25 mouse cellular contexts compared by ENCODE assay signal in genomic region chr7:78388101-78388500, GRCm38 (mm10).
DNase-seq lines count a peak whose midpoint lies in the region; ATAC-seq lines count a peak whose summit lies in the region.
"Had no signal": no experiment of that assay in that cellular context is flagged by ENCODE, and none has a peak within 500 bp of the region (broad histone marks: within the 10 kb centered on the region; RNA-seq: fewer than 3 reads in every experiment).

No protein-coding gene starts in this region.

- H3K36me3 ChIP-seq in heart, embryonic 10.5 days = no peaks in the 10 kb centered on the region
- H3K36me3 ChIP-seq in midbrain, embryonic 14.5 days (ENCODE audit: control insufficient read depth, insufficient read depth, low read length) = no peaks in the 10 kb centered on the region
- H3K36me3 ChIP-seq in midbrain, embryonic 11.5 days (ENCODE audit: control insufficient read depth, insufficient read depth, low read length) = no peaks in the 10 kb centered on the region
- H3K36me3 ChIP-seq: embryonic facial prominence, embryonic 12.5 days; forebrain, embryonic 12.5 days; forebrain, embryonic 15.5 days; hindbrain, embryonic 13.5 days had no signal

- no peaks in the 10 kb centered on the region for H3K4me1 ChIP-seq in heart, embryonic 10.5 days
- no peaks in the 10 kb centered on the region for H3K4me1 ChIP-seq in midbrain, embryonic 14.5 days (ENCODE audit: control insufficient read depth, insufficient read depth, low read length)
- H3K4me1 ChIP-seq in midbrain, embryonic 11.5 days (ENCODE audit: control insufficient read depth, insufficient read depth, low read length) = no peaks in the 10 kb centered on the region
- H3K4me1 ChIP-seq: embryonic facial prominence, embryonic 12.5 days; forebrain, embryonic 12.5 days; forebrain, embryonic 15.5 days; hindbrain, embryonic 13.5 days had no signal

- H3K9ac ChIP-seq in midbrain, embryonic 14.5 days (replicated peaks; ENCODE audit: low read length) = no peak overlapping the region
- H3K9ac ChIP-seq in midbrain, embryonic 11.5 days (ENCODE audit: low read length) = no peak overlapping the region
- H3K9ac ChIP-seq: embryonic facial prominence, embryonic 12.5 days; forebrain, embryonic 12.5 days; forebrain, embryonic 15.5 days; hindbrain, embryonic 13.5 days had no signal

- no peak for ATAC-seq in midbrain, embryonic 14.5 days (ENCODE audit: low FRiP score, low TSS enrichment)
- no peak for ATAC-seq in midbrain, embryonic 11.5 days (ENCODE audit: low FRiP score)
- ATAC-seq: activated CD4-positive, CD25-positive, alpha-beta regulatory T cell, adult 4 months; CD4-positive, CD25-positive, alpha-beta regulatory T cell, adult 4 months; forebrain, embryonic 15.5 days; hindbrain, embryonic 16.5 days; inflammation-experienced regulatory T-cells, adult 6 months; intestine, embryonic 16.5 days had no signal

- H3K4me3 ChIP-seq in heart, embryonic 10.5 days = no peak overlapping the region
- no peak overlapping the region for H3K4me3 ChIP-seq in midbrain, embryonic 14.5 days (replicated peaks; ENCODE audit: low read depth, low read length)
- no peak overlapping the region for H3K4me3 ChIP-seq in midbrain, embryonic 11.5 days (ENCODE audit: low read depth, low read length)
- H3K4me3 ChIP-seq: embryonic facial prominence, embryonic 12.5 days; erythroblast, embryonic 14.5 days; forebrain, embryonic 12.5 days; forebrain, embryonic 15.5 days; heart, adult 2 months; hindbrain, embryonic 13.5 days had no signal

- no peaks in the 10 kb centered on the region for H3K9me3 ChIP-seq in heart, embryonic 10.5 days
- no peaks in the 10 kb centered on the region for H3K9me3 ChIP-seq in midbrain, embryonic 14.5 days (ENCODE audit: control insufficient read depth, low read length)
- no peaks in the 10 kb centered on the region for H3K9me3 ChIP-seq in midbrain, embryonic 11.5 days (ENCODE audit: control insufficient read depth, low read length)
- H3K9me3 ChIP-seq: embryonic facial prominence, embryonic 12.5 days; forebrain, embryonic 12.5 days; forebrain, embryonic 15.5 days; hindbrain, embryonic 13.5 days had no signal

- H3K27ac ChIP-seq in heart, embryonic 10.5 days = no peak overlapping the region
- H3K27ac ChIP-seq in midbrain, embryonic 14.5 days (replicated peaks; ENCODE audit: low read depth, low read length) = no peak overlapping the region
- no peak overlapping the region for H3K27ac ChIP-seq in midbrain, embryonic 11.5 days (ENCODE audit: low read depth, low read length)
- H3K27ac ChIP-seq: embryonic facial prominence, embryonic 12.5 days; forebrain, embryonic 12.5 days; forebrain, embryonic 15.5 days; heart, adult 2 months; hindbrain, embryonic 13.5 days had no signal

- no peak overlapping the region for H3K4me2 ChIP-seq in midbrain, embryonic 14.5 days (ENCODE audit: low read length)
- no peak overlapping the region for H3K4me2 ChIP-seq in midbrain, embryonic 11.5 days
- H3K4me2 ChIP-seq: embryonic facial prominence, embryonic 12.5 days; forebrain, embryonic 12.5 days; forebrain, embryonic 15.5 days; heart, embryonic 11.5 days; hindbrain, embryonic 13.5 days had no signal

- 68% methylated on average over 5 of the region's 5 CpGs for WGBS in heart, embryonic 10.5 days
- WGBS in midbrain, embryonic 14.5 days = 64% methylated on average over 5 of the region's 5 CpGs
- WGBS in midbrain, embryonic 11.5 days = 88% methylated on average over 5 of the region's 5 CpGs

- H3K27me3 ChIP-seq in heart, embryonic 10.5 days (ENCODE audit: insufficient read depth, poor library complexity, severe bottlenecking) = no peaks in the 10 kb centered on the region
- no peaks in the 10 kb centered on the region for H3K27me3 ChIP-seq in midbrain, embryonic 14.5 days (ENCODE audit: control insufficient read depth, insufficient read depth, low read length)
- no peaks in the 10 kb centered on the region for H3K27me3 ChIP-seq in midbrain, embryonic 11.5 days (ENCODE audit: control insufficient read depth, insufficient read depth, low read length)
- H3K27me3 ChIP-seq: embryonic facial prominence, embryonic 12.5 days; forebrain, embryonic 12.5 days; forebrain, embryonic 15.5 days; hindbrain, embryonic 13.5 days had no signal

- DNase-seq in heart, adult 11 months = peak; percentile 87
- no peak for DNase-seq in heart, embryonic 10.5 days (ENCODE audit: low spot score)
- DNase-seq in midbrain, embryonic 14.5 days = peak; percentile 67
- DNase-seq in midbrain, embryonic 11.5 days (ENCODE audit: low spot score, missing footprints) = no peak
- peak; percentile 23 for DNase-seq in retina, postnatal 1 day
- no peak for DNase-seq in retina, embryonic 14.5 days (ENCODE audit: low spot score)
- no peak for DNase-seq in MN1 (ENCODE audit: low spot score)
- DNase-seq: adrenal gland, adult 8-10 months; adrenal gland, postnatal 25 days; cerebellum, adult 11 months; cerebellum, adult 2 months; cerebellum, postnatal 10 days; gastrocnemius, postnatal 25 days; heart, adult 2 months had no signal

Comparison
In these comparisons a context has a peak if more than half of its experiments do, and no peak if none do; other contexts are left out.
1. DNase-seq: peak in heart, adult 11 months (single experiment), midbrain, embryonic 14.5 days (single experiment) and retina, postnatal 1 day (single experiment); none in heart, embryonic 10.5 days (single experiment), midbrain, embryonic 11.5 days (single experiment), retina, embryonic 14.5 days (single experiment) and MN1 (single experiment).